Mouse (Mus musculus) testis, adult 2 months (tissue): ENCODE results near the gene Vsir.

ENCODE experiments used
- CTCF ChIP-seq: fragments of 200-500 bp; IDR thresholded peaks from 2 replicates; pipeline ENCODE4 v1.5.1; 2012; ENCODE audit warnings: low read depth, mild to moderate bottlenecking, inconsistent platforms, low read length, moderate library complexity; ENCODE audit not compliant: control insufficient read depth, insufficient read depth, insufficient replicate concordance
- POLR2A ChIP-seq: fragments of 200-500 bp; IDR thresholded peaks from 2 replicates; pipeline ENCODE4 v1.6.1; 2012; ENCODE audit warnings: low read depth, mild to moderate bottlenecking, inconsistent platforms, low read length, moderate library complexity; ENCODE audit not compliant: control insufficient read depth

- no peak for TF ChIP-seq POLR2A
- TF ChIP-seq CTCF: no peak
These were observed 42.8 kb downstream of the Vsir start for GRCm38 (mm10) chr10:60389447-60389865.
